Mouse (Mus musculus) cerebellum, adult 9-11 months (tissue): ENCODE data around the gene Tmem88.

Source experiments
- DNase-seq: peaks from one replicate; pipeline ENCODE4 v3.0.0; 2022

Tmem88 gene

DNA sequence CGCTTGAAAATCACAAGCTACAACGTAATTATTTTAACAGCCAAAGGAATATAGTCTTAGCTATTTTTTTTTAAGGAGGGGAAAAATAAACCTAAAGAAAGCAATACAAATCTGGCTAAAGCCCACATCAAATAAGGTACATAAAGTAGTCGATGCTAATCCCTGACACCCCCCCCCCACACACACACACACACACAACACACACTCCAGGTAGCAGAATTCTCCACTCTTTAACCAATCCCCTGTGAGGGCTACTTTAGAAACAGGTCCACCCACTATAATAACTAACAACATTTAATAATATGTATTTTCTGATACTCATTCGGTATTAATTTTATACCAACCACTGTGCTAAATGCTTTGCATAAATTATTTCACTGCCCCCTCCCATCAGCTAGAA lies 18.5 kb upstream of the Tmem88 start:
- DNase-seq: no peak

DNA sequence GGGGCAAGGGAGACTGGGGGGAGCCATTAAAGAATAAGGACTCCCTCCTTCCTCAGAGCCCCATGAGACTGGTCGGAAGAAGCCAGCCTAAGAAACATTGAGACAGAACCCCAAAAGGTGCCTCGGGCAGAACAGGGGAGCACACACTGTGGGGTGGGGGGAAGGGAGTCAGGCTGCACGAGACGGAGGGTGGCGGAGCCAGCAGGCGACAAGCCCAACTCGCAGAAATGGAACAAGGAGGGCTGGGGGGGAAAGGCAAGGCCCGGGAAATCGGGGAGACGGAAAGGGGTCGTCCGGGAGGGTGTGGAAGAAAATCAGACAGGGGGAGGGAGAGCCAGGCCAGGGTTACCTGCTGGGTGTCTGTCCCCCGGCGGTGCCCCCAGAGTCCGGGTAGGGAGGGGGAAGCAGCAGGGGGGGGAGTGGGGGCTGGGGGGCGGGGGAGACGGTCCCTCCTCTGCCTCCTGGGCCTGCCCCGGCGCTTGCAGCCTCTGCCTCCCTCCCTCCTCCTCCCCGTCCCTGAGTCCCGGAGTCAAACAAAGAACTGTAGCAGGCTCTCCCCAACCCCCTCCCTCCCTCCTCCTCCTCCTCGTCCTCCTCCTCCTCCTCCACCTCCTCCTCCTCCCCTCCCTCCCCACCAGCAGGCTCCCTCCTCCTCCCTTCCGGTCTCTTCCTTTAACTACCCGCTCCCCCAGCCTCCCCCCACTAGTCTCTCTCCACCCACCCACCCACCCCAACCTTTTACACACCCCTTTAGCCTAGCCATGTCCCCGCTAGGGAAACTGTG lies 17.8 kb upstream of the Tmem88 start:
- peak; percentile 85 for DNase-seq

DNA sequence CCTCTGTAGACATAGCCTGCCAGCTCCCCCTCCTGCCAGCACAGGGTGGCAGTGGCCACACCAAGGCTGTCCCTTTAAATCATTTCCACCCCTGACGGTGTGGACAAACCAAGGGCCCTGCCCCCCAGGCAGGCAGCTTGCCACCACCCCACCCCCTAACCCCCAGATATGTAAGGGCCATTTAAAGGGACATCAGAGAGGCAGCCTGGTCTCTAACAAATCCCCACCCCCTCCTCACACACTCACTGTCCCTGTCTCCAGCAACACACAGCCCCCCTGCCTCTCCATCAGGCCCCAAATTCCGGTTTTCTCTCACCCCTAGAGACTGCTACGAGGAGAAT lies 17.3 kb upstream of the Tmem88 start:
- peak; percentile 90 for DNase-seq

DNA sequence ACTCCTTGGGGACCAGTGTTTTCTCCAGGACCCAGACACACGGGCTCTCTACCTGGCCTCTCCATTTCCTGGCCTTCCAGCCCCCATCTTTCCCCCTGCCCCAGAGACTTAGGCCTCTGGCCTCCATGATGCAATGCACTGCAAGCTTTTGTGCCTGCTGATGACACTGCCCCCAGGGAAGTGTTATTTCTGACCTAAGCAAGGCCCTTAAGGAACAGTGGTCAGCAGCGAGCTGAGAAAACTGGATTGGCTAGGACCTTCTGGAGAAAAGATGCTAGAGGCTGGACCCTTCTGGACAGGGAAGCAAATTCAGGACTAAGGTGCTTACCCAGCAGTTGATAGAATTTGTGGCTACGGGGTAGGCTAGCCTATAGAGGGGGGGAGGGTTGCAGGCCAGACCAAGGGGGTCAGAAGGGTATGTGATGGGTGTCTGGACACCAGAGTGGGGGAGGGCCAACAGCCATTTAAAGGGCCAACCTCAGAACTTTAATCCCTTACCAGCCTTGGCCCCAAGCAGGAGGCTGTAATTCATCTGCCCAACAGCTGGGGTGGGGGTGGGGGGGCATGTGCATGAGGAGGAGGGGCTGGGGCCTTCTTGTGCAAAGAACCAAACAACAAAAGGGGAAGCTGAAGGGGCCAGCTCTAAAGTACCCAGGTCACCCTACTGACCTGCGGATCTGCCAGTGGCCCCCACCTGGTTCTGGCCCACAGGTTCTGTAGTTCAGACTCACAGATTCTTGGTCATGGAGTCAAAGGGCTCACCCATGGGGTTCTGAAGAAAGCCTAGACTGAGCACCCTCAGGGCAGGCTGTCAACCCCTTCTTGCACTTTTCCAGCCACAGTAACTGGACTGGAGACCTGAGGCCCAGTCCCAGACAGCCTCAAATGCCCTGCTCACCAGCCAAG lies 16.6 kb upstream of the Tmem88 start:
- DNase-seq: peak; percentile 65

DNA sequence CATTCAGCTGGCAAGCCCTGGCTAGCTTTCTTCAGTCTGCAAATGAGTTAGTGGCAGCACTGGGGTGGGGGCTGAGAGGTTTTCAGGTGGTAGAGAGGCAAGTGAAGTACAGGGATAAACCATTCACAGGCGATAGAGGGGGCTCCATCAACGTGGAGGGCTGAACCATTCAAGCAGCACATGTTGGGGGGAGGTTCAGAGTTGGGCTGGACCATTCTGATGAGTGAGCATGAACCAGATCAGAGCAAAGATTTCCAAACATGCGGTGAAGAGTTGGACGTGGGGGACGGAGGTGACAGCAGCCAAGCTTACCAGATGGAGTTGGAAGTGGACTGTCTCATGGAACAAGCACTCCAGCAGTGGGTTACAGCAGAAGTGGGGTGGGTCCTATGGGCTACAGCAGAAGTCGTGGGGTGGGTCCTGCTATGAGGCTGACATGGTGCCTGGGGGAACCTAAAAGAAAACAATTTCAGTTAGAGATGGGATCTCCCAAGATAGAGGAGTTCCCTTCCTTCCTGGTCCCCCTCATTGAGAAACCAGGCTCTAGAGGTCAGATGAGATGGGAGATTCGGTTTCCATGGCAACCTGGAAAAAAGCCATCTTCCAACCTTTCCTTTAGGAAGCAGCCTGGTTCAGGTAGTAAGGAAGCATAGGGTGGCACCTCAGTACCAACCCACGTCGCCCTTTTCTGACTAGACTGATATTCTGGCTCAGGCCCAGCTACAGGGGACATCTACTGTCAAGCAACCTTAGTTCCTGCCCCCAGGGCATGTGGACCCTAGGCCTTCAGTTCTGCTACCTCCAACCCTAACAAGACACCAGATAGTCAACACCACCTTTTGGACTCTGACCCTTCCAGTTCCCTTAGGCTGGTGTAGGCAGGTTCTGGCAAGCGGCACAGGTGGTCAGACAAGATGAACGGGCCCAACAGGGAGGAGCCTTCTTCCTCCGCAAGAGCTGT lies 15.5 kb upstream of the Tmem88 start, which contains the start of gene Kdm6b:
TSS of gene Kdm6b (minus strand) at position 455 of the 961 bp plus-strand sequence.
- DNase-seq: peak; percentile 86

DNA sequence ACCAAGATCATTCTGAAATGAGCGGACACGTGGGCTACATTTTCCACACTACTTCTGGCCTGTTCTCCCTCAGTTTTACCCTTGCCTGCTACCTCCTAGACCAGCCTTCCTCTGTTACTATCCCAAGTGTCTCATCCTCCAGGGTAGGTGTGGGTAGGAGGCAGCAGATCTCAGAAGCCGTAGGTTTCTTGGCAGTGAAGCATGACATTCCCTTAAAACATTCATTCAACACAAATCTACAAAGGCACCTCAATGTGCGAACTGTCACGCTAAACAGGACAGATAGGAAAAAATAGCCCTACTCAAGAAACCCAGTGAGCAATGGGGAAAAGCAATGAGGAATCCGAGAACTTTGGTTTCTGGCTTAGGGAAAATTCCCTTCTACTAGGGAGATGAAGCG lies 14.5 kb upstream of the Tmem88 start:
- no peak for DNase-seq

DNA sequence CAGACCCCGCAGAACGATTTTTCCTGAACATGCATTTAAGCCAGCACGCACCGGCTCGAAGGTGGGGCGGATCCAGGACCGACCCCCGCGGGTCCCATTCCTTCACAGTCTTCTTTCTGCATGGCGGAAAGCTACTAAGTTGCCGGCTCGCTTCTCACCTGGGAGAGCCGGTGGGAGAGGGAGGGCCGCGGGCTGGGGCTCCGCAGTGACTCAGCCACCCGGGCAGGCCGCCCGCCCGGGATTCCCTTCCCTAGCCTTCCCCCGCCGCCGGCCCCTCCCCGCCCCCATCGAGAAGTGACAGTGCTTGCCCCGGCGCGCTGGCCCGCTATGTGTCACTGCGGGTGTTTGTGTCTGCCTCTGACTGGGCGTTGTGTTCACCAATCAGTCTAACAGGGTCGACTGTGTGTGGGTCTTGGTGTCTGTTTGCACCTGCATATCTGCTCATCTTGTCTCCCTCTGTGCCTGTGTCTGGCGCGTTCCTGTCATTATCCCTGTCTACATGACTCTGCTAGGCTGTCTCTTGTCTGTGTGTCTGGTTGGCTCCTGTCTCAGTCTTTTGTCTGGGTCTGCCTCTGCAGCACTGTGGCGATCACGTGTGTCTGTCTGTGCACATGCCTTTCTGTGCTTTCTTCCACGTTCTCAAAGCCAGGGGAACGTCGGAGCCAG lies 13.6 kb upstream of the Tmem88 start:
- DNase-seq: no peak

DNA sequence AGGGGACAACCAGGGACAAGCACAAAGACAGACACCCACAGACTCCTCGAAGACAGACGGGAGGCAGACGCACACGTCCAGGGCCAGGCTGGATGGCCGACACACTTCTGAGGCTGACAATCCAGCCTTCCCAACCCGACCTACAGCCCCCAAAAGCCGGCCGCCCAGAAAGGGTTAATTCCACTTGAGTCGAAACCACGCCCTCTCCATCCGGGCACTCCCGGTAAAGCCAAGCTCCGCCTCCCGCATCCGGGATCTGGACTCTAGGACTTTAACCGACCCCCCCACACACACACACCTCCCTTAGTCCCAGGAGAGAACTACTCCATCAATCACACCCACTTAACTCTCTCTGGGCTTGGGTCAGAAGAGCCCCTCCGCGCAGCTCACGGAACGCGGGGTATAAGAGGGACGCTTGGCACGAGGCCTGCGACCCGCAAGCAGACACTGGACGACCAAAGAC lies 13.1 kb upstream of the Tmem88 start:
- DNase-seq: peak; percentile 94

DNA sequence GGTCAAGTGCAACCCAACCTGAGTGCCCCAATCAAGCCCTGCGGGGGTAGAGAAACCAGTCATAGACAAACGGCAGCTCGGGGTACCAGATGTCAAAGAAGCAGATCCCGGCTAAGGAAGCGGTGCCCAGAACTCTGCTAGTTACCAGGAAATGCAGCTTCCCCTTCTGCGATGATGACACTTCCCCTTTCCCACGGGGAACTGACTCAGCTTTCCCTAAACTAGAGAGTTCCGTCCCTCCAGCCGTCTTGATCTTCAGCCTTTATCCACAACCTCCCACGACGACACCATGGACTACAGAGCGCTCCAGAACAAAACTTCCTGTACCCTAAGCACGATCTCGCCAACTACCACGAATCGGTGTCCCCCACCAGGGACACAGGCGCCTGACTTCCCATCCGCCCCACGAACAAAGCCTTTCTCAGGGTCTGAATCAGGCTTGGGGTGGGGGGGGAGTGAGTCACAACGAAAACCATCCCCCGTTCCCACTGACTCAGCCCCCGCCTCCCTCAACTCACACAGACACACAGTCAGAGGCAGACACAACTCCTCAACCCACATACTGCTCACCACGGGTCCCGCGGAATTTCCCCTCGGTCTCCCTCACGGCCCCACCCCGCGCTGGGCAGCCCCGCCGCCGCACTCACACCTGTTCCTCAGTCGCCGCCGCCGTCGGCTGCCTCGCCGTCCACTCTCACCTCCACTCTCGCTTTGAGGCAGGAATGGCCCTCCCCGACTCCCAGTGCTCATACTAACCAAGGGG lies 12.5 kb upstream of the Tmem88 start:
- no peak for DNase-seq

DNA sequence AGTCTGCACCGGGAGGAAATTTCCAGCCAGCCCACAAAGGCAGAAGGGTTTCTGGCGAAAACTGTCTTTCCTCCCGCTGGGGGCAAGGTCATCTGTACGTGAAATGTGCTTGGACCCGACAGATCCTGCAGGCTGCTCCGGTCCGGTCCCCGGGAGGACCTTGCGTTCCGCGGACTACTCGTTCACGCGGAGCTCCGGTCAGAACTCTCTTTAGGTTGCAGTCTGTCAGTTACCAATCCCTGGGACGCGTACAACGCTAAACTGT lies 11.9 kb upstream of the Tmem88 start:
- no peak for DNase-seq

DNA sequence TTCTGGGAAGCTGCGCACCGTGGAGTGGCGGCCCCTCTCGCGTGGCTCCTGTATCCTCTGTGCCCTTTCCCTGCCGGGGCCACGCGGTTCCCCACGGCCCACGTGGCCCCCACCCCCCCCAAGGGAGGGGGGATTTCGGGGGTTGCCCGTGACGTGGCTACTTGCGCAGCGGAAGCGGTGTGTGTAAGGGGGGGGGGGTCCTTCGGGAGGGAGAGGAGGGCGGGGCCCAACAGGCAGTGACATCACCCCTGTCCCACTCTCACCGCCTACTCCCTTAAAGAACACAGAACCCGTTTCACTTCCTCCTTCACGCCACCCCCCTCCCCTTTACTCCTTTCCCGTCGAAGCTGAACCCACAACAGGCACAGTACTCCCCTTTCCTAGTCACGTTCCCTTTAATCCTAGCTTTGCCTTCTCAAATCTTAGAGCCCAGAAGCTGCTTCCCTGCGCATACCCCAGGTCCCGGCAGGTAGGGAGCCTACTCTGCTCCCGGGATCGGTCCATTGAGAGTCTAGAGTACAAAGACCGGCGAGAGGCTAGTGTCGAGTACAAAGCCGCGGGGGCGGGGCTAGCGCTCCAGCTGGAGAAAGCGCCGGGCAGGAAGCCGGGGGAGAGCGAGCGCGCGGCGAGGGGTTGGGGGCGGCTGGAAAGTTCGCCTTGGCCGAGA lies 11.5 kb upstream of the Tmem88 start:
- peak; percentile 85 for DNase-seq

DNA sequence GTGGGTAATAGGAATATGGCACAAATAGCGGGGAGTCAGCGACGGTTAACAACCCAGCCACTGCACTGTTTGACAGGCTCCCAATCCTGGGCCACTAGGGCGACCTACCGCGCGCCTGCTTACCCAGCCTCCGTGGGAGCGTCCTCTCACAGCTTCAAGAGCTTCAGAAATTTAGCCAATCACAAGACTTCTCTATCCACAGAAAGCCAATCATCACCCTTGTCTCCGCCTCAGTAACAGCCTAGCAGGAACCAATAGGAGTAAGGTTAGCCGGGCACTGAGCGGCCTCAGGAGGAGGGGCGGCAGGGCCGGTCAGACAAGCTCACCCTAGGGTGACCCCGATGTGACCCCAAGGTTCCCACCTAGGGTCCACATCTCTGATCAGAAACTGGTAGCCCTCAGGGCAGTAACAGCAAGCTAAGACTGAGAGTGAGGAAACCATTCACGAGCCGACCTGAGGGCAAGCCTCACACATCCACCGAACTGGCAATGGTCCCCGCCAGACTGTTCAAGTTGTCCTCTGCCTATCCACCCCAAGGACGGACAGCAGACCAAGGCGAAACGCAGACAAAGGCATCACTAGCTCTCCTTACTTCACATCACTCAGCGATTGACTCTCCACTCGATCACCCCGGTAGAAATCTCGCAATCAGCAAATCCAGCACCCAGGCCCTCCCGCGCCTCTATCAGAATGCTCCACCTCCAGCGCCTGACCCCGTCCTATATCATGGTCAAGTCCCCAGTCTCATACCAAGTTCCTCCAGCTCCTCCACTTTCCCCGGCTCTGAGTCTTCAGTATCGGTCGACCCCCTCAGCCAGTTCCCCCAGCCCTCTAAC lies 10.7 kb upstream of the Tmem88 start:
- peak; percentile 92 for DNase-seq

DNA sequence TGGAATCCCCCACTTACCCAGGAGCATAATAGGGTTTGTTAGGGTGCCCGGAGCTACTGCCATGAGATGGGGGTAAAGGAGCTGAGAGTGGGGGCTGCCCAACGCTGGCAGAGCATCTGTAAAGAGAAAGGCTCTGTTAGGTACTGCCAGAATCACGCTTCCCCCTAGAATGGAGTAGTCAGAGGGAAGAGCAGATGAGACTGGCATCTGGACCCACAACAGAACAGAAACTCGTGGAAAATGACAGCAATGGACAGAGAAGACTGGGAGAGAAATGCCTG lies 9.6 kb upstream of the Tmem88 start:
- DNase-seq: peak; percentile 46

DNA sequence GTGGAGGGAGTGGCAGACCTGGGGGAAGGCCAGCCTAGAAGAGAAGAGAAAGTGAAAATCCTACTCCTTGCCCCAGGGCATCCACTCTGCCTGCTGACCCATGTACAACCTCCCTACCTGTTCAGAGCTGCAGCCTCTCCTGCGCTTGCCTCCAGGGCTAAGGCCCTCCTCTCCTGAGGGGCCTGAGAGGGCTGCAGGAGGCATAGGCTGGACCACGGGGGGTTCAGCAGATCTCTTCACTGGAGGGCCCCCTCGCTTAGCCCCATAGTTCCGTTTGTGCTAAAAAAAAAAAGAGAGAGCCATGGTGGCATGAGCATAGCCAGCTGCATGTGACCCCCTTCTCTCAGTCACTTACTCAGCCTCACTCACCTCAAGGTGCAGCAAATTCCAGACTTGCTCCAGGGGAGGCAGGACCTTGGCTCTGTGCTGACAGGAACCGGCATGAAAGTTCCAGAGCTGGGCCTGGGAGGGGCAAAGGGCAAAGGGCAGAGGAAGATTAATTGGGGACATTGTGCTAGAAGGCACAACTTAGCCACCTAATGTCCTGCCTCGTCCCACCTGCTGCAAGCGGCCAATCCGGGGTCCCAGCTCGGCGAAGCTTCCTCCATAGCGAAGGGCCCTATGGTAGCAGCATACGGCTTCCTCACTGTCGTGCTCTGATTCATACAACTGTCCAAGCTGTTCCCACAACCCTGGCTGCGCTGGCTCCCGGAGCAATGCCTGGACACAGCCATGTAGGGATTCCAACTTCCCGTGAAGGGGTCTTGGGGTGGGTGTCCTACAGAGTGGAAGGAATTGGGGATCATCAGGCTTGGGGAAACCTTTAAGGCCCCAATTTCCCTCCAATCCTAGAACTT lies 9.1 kb upstream of the Tmem88 start:
- peak; percentile 65 for DNase-seq

DNA sequence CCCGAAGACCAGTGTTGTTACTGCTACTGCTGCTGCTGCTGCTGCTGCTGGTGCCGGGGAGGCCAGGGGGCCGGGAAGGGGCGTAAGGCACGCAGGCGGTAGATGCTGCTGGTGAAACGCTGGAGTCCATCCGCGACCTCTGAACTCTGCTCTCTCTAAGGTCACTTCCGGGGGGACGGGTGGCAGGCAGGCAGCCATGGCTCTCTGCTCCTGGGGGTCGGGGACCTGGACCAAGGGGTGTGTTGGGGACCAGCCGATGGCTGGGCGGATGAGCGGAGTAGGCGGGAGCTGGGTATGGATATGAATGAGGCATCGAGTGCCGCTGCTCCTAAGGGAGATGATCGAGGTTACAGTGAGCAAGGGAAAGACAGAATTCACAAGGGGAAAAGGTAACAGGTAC lies 8.2 kb upstream of the Tmem88 start:
- DNase-seq: peak; percentile 64

DNA sequence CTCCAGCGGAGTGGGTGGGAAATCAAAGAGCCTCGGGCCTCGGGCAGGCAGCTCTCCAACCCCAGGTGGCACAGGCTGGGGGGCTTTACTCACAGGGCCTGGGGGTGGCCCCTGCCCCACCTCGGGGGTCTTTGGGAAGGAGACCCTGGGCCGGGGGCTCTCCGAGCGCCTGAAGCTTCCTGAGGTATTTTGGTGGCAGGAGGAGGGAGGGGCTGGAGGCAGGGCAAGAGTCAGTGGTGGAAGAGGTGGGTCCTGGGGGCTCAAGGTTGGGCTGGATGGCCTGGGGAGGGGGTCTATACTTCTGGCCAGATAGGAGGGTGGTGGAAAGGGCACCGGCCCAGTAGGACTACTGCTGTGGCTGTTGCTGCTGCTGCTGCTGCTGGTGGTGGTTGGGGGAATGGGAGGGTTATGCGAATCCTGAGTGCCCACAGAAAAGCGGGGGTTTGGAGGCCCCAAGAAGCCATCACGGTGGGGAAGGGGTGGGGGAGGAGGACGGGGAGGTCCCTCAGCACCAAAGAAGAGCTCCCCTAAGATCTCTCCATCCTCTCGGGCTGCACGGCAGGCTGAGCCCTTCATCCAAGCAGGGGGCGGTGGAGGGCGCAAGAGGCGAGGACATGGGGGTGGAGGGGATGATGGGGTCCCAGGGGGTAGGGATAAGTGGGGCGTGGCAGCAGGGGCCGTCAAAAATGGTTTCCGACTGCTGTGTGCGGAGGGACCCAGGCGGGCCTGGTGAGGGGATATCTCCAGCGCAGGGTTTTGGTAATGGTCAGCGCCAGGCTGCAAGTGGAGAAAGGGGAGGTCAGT lies 7.6 kb upstream of the Tmem88 start:
- peak; percentile 61 for DNase-seq

DNA sequence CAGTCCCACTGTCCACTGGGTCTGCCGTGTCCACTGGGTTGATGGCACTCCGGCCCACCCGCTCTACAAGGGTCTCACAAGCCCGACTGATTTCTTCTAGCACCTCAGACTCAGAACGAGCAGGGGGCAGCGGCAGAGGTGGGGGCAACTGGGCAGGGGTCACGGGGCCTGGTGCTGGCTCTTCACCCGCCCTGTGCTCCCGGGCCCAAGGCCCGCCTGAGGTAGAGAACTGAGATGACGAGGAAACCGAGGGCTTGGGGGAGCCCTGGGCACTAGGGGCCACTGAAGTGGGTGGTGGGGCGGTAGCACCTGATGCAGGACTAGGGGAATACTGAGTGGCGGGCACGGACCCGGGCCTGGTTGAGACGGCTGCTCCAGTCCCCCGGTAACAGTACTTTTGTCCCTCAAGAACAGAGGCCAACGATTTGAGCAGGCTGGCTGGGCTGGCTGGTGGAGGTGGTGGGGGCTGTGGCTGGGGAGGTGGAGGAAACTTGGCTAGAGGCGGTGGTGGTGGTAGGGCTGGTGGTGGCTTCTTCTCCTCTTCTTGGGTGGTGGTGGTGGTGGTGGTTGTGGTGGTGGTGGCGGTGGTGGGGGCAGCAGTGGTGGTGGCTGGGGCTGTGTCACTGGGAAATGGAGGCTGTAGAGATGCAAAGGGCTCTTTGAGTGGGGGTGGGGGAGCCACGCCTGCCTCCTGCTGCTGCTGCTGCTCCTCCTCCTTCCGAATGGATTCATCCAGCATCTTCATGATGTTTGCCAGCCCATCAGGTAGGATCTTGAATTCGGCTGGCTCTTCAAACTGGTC lies 6.8 kb upstream of the Tmem88 start:
- DNase-seq: peak; percentile 64
